Mouse (Mus musculus) frontal cortex, postnatal 25 days (tissue): ENCODE results near the gene Rab1a.

Experiments used
- DNase-seq, 2 experiments: peaks; one replicate each; pipeline ENCODE4 v3.0.0; 2022; ENCODE audit warnings: low spot score in 2 of 2

Gene Rab1a

DNA sequence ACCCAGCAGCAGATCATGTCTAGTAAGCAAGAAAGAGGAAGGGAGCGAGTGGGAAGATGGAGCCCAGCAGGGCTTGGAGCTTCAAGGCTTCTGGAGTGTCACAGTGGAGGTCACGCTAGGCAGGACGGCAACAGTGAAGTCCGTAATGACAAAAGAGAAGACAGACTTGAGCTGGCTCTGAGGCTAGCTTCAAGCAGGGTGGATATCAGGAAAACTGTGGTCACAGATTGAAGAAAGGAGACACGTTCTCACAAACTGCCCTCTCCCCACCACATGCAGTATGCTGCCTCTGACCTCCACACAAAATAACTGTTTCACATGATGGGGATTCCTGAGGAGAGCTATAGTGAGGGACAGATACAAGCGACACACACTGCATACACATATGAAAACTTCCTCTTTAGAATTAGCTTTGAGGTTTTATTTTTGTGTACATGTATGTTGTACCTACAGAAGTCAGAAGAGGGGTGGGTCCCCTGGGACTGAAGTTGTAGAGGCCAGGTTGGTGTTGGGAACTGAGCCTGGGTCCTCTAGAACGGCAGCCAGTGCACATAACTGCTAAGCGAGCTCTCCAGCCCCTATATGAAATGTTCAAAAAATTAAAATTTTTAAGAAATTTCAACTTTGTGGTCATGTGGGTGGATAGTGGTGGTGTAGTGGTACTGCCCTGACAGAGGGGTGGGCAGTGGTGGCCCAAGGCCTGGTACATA is 46.1 kb downstream of the Rab1a start:
- DNase-seq: no peak

DNA sequence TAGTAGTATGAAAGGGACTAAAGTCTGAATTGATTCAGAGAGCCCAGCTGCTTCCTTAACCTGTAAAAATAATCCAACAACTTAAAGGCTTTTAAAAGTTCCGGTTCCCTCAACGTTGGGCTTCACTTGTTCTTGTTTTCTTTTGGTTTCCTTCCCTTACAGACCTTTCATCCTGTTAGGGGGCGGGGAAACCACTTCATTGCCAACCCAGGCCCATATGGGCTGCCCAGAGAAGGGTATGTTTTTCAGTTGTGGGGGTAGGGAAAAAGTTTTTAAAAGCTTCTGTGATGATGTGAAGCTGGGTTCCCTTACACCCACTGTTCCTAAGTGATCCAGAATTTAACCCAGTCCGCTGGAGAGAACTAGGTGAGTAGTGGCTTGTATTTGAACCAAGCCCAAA is 47.0 kb downstream of the Rab1a start:
- DNase-seq: no peak

DNA sequence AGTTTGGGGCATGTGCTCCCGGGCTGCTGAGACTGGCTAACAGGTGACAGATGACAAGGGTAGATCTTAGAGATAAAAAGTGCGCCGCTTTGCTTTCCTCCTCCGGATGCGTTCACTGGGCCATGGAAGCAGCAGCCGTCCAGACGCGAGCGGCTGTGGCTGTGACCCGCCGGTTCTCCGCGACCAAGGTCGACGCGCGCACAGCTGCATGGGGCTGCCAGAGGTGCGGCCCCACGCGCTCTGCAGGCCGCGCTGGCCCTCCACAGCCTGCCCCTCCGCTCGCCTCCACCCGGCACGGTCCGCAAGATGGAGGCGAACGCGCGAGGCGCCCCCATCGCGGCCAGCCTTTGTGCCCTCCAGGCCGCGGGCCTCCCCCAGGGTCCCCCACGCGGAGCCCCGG is 47.6 kb downstream of the Rab1a start:
- no peak for DNase-seq

DNA sequence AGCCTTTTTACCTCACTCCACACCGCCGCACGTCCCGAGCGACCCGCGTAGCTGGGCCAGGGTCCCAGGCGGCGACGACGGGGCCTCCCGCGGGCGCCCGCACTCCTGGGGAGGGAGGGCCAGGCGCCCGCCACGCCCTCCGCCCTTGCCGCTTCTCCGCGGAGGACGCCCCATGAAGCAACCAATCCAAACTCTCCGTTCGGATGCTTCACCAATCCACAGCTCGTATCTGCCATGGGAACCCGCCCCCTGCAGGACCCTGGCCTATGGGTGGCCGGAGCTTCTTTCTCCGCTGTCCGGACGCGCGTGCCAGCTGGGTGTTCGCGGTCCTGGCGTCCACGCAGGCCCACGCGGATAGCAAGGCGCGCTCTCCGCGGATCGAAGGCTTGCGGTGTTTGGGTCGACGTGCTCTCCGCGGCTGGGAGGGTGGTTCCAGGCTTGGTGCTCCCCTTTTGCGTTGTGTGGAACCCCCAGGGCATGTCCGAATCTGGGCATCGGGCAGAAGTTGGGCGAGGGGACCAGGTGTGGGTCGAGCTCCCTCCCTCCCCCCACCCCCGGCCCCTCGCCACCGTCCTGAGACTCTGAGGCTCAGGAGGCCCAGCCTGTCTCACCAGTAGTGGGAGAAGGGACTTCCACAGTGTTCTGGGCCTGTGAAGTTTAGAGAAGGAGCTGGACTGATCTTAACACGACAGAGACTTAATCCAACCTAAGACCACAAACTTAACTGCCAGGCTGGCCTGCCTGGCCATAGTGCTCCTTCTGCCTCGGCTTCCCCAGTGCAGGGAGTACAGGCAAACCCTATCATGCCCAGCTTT is 48.3 kb downstream of the Rab1a start, which contains the start of gene Cep68:
Cep68 (minus strand) TSS at position 134 of the 815 bp plus-strand sequence.
- peak; percentile 88 to 94 for DNase-seq

DNA sequence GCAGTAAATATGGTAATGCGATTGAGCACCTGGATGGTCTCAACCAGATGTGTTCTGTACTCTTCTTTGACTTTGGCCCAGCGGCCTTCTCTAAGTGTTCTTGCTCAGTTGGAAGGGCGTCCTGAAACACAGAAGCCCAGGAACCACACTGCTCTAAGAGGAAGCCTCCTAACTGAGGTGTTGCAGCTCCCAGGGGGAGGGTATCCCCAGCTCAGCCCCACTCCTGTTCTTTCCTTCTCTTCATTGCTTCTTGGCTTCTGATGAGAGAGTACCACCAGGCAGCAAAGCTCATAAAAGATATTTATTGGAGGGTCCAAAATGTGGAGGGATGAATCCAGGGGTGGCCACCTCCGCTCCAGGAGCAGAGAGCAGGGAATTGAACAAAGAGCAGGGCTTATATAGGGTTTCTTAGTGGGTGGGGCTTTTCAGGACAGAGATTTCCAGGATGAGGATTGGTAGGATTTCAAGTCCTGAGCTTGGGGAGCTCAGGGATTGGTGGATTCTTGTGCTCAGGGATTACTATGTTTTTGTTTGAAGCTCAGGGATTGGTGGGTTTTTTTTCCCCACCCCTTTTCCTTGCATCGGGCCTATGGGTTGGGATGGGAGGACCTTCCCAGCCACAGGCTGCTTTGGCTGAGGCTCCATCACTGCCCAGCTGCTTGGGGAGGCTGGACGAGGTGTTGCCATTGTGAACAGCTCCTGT is 49.4 kb downstream of the Rab1a start:
- DNase-seq: no peak

DNA sequence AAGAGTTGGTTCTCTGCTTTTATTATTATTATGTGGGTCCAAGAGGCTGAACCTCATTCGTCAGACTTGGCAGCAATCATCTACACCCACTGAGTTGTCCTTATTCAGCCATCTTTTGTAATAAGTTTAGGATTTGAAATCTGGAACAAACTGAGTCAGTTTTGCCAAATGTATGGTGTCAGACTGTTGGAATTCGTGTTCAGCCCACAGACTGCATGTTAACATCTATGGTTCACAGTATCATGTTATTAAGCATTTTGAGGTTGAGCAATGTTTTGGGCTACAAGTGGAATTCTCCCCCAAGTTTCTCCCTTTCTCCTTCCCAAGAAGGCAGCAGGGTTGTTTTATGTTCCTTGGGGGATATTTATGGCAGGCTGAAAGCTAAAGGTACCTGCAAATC is 51.9 kb downstream of the Rab1a start:
- no peak for DNase-seq

DNA sequence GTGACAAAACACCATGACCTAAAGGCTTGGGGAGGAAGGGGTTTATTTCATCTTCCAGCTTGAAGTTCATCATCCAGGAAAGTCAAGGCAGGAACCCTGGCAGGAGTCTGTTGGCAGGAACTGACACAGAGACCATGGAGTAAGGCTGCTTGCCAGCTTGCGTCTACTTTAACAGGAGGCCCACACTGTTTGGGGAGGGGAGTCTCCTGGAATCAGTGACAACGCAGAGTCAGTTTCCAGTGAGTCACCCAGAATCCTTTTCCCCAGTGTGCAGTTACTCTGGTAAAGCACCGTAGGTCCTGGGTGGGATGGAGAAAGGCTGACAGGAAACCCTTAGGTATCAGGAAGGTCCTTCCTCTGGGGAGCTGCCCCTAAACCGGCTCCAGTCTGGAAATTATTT is 53.6 kb downstream of the Rab1a start:
- no peak for DNase-seq

DNA sequence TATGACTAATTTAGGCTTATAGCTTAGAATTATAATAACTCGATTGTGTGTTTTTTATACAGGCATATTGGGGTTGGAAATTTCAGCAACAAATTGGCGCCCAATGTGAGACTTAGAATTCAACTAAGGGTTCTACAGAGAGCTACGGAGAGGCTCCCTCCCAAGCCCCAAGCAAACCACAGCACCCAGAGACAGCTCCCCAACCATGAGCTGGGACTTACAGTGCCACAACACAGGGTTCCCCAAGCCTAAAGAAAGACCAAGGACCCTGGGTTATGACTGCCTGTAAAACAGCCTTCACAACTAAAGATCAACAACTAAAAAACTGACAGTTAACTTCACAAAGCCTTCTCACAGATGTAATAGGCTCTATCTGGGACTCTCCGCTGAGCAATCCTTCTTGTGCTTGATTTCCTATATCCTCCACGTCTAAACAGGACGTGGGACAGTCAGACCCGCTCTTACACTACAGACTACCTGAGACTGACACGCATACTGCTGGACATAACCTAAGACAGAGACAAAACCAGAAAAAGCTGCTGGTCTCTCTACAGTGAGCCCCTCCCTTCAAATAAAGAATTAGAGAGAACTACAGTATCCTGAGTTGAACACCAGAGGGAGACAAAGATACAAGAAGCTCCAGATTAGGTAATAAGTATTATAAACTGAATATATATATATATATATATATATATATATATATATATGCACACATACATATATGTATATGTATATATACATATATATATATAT is 61.6 kb downstream of the Rab1a start:
- DNase-seq: no peak

DNA sequence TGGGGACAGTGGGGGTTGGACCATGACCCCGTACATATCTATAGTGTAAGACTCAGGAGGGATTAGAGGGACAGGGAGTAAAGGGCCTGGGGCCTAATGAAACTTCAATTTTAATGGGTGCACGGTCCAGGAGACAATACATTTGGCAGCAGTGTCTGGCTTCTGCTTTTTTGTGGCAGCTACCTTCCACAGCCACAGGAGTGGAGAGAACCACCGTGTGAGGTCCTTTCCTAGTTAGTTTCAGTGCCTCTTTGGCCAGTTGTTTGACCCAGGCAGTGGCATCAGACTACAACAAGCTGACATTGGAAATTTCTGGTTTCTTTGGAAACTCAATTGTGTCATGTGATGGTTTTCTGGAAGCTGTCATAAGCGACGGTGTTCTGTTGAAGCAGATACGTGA is 68.7 kb downstream of the Rab1a start:
- no peak for DNase-seq

DNA sequence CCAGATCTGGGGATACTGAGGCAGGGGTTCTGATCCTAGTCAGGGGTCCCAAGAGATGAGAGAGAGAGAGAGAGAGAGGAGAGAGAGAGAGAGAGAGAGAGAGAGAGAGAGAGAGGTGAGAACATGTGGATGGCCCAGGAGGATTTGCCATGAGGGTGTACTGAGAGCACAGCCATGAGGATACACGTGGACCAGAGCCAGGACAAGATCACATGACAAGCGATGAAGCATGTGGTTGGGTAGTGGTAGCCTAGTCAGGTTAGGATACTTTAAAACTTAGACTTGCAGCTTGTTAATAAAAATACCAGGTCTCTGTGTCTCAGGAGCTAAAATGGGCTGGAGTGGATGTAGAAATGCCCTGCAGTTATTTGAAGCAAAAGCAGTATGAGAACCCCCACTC is 74.7 kb downstream of the Rab1a start:
- no peak for DNase-seq
